Mouse (Mus musculus): ENCODE measurements at regions not wholly inside any gene's neighbourhood (a gene's known extent, or its start where the extent isn't known, plus 50 kb on each side); places are given as distances from the start of the nearest gene placed in this dataset.

GRCm38 (mm10) chr11:112017906-112018305, 764.1 kb upstream of the Sox9 start:
- TF ChIP-seq POLR2A (IDR thresholded peaks at IDR 0.05; ENCODE audit: extremely low read depth, insufficient read depth, low read length) (no peak), CTCF (IDR thresholded peaks at IDR 0.05; ENCODE audit: low read depth, low read length) (no peak)
- Histone ChIP-seq H3K4me1 (ENCODE audit: control insufficient read depth, insufficient read depth, low read length) (no peaks in the 10 kb centered on the region), H3K79me2 (ENCODE audit: control insufficient read depth, insufficient read depth, low read length) (no peaks in the 10 kb centered on the region), H3K27ac (replicated peaks; ENCODE audit: insufficient read depth, low read depth, low read length) (no peak overlapping the region), H3K4me3 (ENCODE audit: insufficient read depth, low read depth, low read length) (no peak overlapping the region), H3K9ac (ENCODE audit: low read depth, low read length) (no peak overlapping the region), H3K27me3 (ENCODE audit: control insufficient read depth, insufficient read depth, low read length) (no peaks in the 10 kb centered on the region), H3K36me3 (ENCODE audit: control insufficient read depth, insufficient read depth, low read length) (no peaks in the 10 kb centered on the region)
- DNase-seq (ENCODE audit: extremely low read depth, low read depth, low spot score) = no peak
- WGBS = 82% methylated on average over 3 of the region's 3 CpGs

GRCm38 (mm10) chr11:112028031-112028430, 754.0 kb upstream of the Sox9 start:
- H3K36me3 ChIP-seq (ENCODE audit: control insufficient read depth, insufficient read depth, low read length) = no peaks in the 10 kb centered on the region
- no peak overlapping the region for H3K27ac ChIP-seq (replicated peaks; ENCODE audit: insufficient read depth, low read depth, low read length)
- TF ChIP-seq CTCF (IDR thresholded peaks at IDR 0.05; ENCODE audit: low read depth, low read length) = no peak
- TF ChIP-seq POLR2A (IDR thresholded peaks at IDR 0.05; ENCODE audit: extremely low read depth, insufficient read depth, low read length) = no peak
- no peak overlapping the region for H3K9ac ChIP-seq (ENCODE audit: low read depth, low read length)
- no peaks in the 10 kb centered on the region for H3K4me1 ChIP-seq (ENCODE audit: control insufficient read depth, insufficient read depth, low read length)
- H3K4me3 ChIP-seq (ENCODE audit: insufficient read depth, low read depth, low read length) = no peak overlapping the region
- no peak for DNase-seq (ENCODE audit: extremely low read depth, low read depth, low spot score)
- no peaks in the 10 kb centered on the region for H3K79me2 ChIP-seq (ENCODE audit: control insufficient read depth, insufficient read depth, low read length)
- 83% methylated on average over 5 of the region's 5 CpGs for whole genome bisulfite sequencing
- H3K27me3 ChIP-seq (ENCODE audit: control insufficient read depth, insufficient read depth, low read length) = no peaks in the 10 kb centered on the region

GRCm38 (mm10) chr11:112038741-112039140, 743.3 kb upstream of the Sox9 start:
- H3K27ac ChIP-seq (replicated peaks; ENCODE audit: insufficient read depth, low read depth, low read length) = no peak overlapping the region
- WGBS = 33% methylated on average over 11 of the region's 11 CpGs
- H3K4me3 ChIP-seq (ENCODE audit: insufficient read depth, low read depth, low read length) = no peak overlapping the region
- TF ChIP-seq CTCF (IDR thresholded peaks at IDR 0.05; ENCODE audit: low read depth, low read length) = no peak
- no peak for TF ChIP-seq POLR2A (IDR thresholded peaks at IDR 0.05; ENCODE audit: extremely low read depth, insufficient read depth, low read length)
- H3K79me2 ChIP-seq (ENCODE audit: control insufficient read depth, insufficient read depth, low read length) = no peaks in the 10 kb centered on the region
- peak; percentile 96 for DNase-seq (ENCODE audit: extremely low read depth, low read depth, low spot score)
- H3K4me1 ChIP-seq (ENCODE audit: control insufficient read depth, insufficient read depth, low read length) = no peaks in the 10 kb centered on the region; the same call in 1 of the 2 replicates
- no peaks in the 10 kb centered on the region for H3K27me3 ChIP-seq (ENCODE audit: control insufficient read depth, insufficient read depth, low read length)
- no peaks in the 10 kb centered on the region for H3K36me3 ChIP-seq (ENCODE audit: control insufficient read depth, insufficient read depth, low read length)
- H3K9ac ChIP-seq (ENCODE audit: low read depth, low read length) = no peak overlapping the region

GRCm38 (mm10) chr11:112044455-112044854, 737.6 kb upstream of the Sox9 start:
- WGBS = 74% methylated on average over 5 of the region's 5 CpGs
- Histone ChIP-seq H3K27ac (replicated peaks; ENCODE audit: insufficient read depth, low read depth, low read length) (no peak overlapping the region), H3K4me3 (ENCODE audit: insufficient read depth, low read depth, low read length) (no peak overlapping the region), H3K4me1 (ENCODE audit: control insufficient read depth, insufficient read depth, low read length) (no peaks in the 10 kb centered on the region), H3K36me3 (ENCODE audit: control insufficient read depth, insufficient read depth, low read length) (no peaks in the 10 kb centered on the region), H3K9ac (ENCODE audit: low read depth, low read length) (no peak overlapping the region), H3K27me3 (ENCODE audit: control insufficient read depth, insufficient read depth, low read length) (no peaks in the 10 kb centered on the region), H3K79me2 (ENCODE audit: control insufficient read depth, insufficient read depth, low read length) (no peaks in the 10 kb centered on the region)
- TF ChIP-seq CTCF (IDR thresholded peaks at IDR 0.05; ENCODE audit: low read depth, low read length) (no peak), POLR2A (IDR thresholded peaks at IDR 0.05; ENCODE audit: extremely low read depth, insufficient read depth, low read length) (no peak)
- DNase-seq (ENCODE audit: extremely low read depth, low read depth, low spot score) = no peak

- H3K79me2 ChIP-seq (ENCODE audit: control insufficient read depth, insufficient read depth, low read length) = no peaks in the 10 kb centered on the region
- no peaks in the 10 kb centered on the region for H3K27me3 ChIP-seq (ENCODE audit: control insufficient read depth, insufficient read depth, low read length)
- no peak overlapping the region for H3K27ac ChIP-seq (replicated peaks; ENCODE audit: insufficient read depth, low read depth, low read length)
- TF ChIP-seq POLR2A (IDR thresholded peaks at IDR 0.05; ENCODE audit: extremely low read depth, insufficient read depth, low read length) = no peak
- TF ChIP-seq CTCF (IDR thresholded peaks at IDR 0.05; ENCODE audit: low read depth, low read length) = no peak
- no peak overlapping the region for H3K9ac ChIP-seq (ENCODE audit: low read depth, low read length)
- DNase-seq (ENCODE audit: extremely low read depth, low read depth, low spot score) = no peak
- H3K4me3 ChIP-seq (ENCODE audit: insufficient read depth, low read depth, low read length) = no peak overlapping the region
- no peaks in the 10 kb centered on the region for H3K36me3 ChIP-seq (ENCODE audit: control insufficient read depth, insufficient read depth, low read length)
- WGBS = 98% methylated on average over 2 of the region's 2 CpGs
- no peaks in the 10 kb centered on the region for H3K4me1 ChIP-seq (ENCODE audit: control insufficient read depth, insufficient read depth, low read length)
These were observed 736.7 kb upstream of the Sox9 start for GRCm38 (mm10) chr11:112045353-112045752.

GRCm38 (mm10) chr11:112050362-112050761, 731.7 kb upstream of the Sox9 start:
- TF ChIP-seq CTCF (IDR thresholded peaks at IDR 0.05; ENCODE audit: low read depth, low read length) = no peak
- no peak for TF ChIP-seq POLR2A (IDR thresholded peaks at IDR 0.05; ENCODE audit: extremely low read depth, insufficient read depth, low read length)
- Histone ChIP-seq H3K36me3 (ENCODE audit: control insufficient read depth, insufficient read depth, low read length) (no peaks in the 10 kb centered on the region), H3K9ac (ENCODE audit: low read depth, low read length) (no peak overlapping the region), H3K27ac (replicated peaks; ENCODE audit: insufficient read depth, low read depth, low read length) (no peak overlapping the region), H3K4me1 (ENCODE audit: control insufficient read depth, insufficient read depth, low read length) (no peaks in the 10 kb centered on the region), H3K4me3 (ENCODE audit: insufficient read depth, low read depth, low read length) (no peak overlapping the region), H3K79me2 (ENCODE audit: control insufficient read depth, insufficient read depth, low read length) (no peaks in the 10 kb centered on the region), H3K27me3 (ENCODE audit: control insufficient read depth, insufficient read depth, low read length) (no peaks in the 10 kb centered on the region)
- DNase-seq (ENCODE audit: extremely low read depth, low read depth, low spot score) = no peak
- WGBS = 58% methylated on average over 7 of the region's 7 CpGs
